Mouse (Mus musculus): ENCODE data around the gene Zbed3.

Zbed3 gene

GRCm38 (mm10) chr13:95323400-95323799 is at the start of gene Zbed3:
Gene Zbed3, plus strand, starts transcription at chr13:95323612.
- DNase-seq (ENCODE audit: low read depth): no peak

- DNase-seq (ENCODE audit: low read depth): no peak
These were observed 44.9 kb upstream of the Zbed3 start for GRCm38 (mm10) chr13:95278426-95279025.

GRCm38 (mm10) chr13:95281740-95282673 is 41.4 kb upstream of the Zbed3 start:
- no peak for DNase-seq (ENCODE audit: low read depth)

- peak; percentile 37 for DNase-seq (ENCODE audit: low read depth)
These were observed 36.4 kb upstream of the Zbed3 start for GRCm38 (mm10) chr13:95286989-95287388.

- no peak for DNase-seq (ENCODE audit: low read depth)
These were observed 35.4 kb upstream of the Zbed3 start for GRCm38 (mm10) chr13:95288027-95288426.

- no peak for DNase-seq (ENCODE audit: low read depth)
These were observed 31.4 kb upstream of the Zbed3 start for GRCm38 (mm10) chr13:95291983-95292382.

GRCm38 (mm10) chr13:95299956-95300355 is 23.5 kb upstream of the Zbed3 start:
- DNase-seq (ENCODE audit: low read depth): no peak

GRCm38 (mm10) chr13:95306596-95306995 is 16.8 kb upstream of the Zbed3 start:
- DNase-seq (ENCODE audit: low read depth): no peak

- no peak for DNase-seq (ENCODE audit: low read depth)
These were observed 16.2 kb upstream of the Zbed3 start for GRCm38 (mm10) chr13:95307100-95307655.

- no peak for DNase-seq (ENCODE audit: low read depth)
These were observed 11.4 kb upstream of the Zbed3 start for GRCm38 (mm10) chr13:95312016-95312415.

- no peak for DNase-seq (ENCODE audit: low read depth)
These were observed 4.3 kb upstream of the Zbed3 start for GRCm38 (mm10) chr13:95319153-95319552.

GRCm38 (mm10) chr13:95320451-95320850 is 3.0 kb upstream of the Zbed3 start:
- no peak for DNase-seq (ENCODE audit: low read depth)

- peak; percentile 14 for DNase-seq (ENCODE audit: low read depth)
These were observed 676 bp downstream of the Zbed3 start for GRCm38 (mm10) chr13:95323950-95324625.

- DNase-seq (ENCODE audit: low read depth): no peak
These were observed 1.2 kb downstream of the Zbed3 start for GRCm38 (mm10) chr13:95324626-95325079.

- peak; percentile 56 for DNase-seq (ENCODE audit: low read depth)
These were observed 1.9 kb downstream of the Zbed3 start for GRCm38 (mm10) chr13:95325080-95325906.

- DNase-seq (ENCODE audit: low read depth): no peak
These were observed 2.6 kb downstream of the Zbed3 start for GRCm38 (mm10) chr13:95325907-95326550.

GRCm38 (mm10) chr13:95326611-95327344 is 3.4 kb downstream of the Zbed3 start:
- DNase-seq (ENCODE audit: low read depth): no peak

- no peak for DNase-seq (ENCODE audit: low read depth)
These were observed 3.9 kb downstream of the Zbed3 start for GRCm38 (mm10) chr13:95327345-95327741.

GRCm38 (mm10) chr13:95328767-95329166 is 5.4 kb downstream of the Zbed3 start:
- DNase-seq (ENCODE audit: low read depth): no peak

GRCm38 (mm10) chr13:95330507-95330906 is 7.1 kb downstream of the Zbed3 start:
- no peak for DNase-seq (ENCODE audit: low read depth)
